Mouse (Mus musculus): ENCODE data around the gene Arhgef12. TPM values are rescaled to one million over a fixed set of nuclear protein-coding genes. Genes with fewer than 3 reads are reported as not detected.

The Arhgef12 gene
- polyA plus RNA-seq, 1 experiment, result 6.4 TPM

- no peak for TF ChIP-seq GATA1 (IDR thresholded peaks at IDR 0.05; ENCODE audit: low read length)
These were observed 163.9 kb downstream of the Arhgef12 start for GRCm38 (mm10) chr9:42943057-42943529.

GRCm38 (mm10) chr9:42942148-42942547 lies 164.9 kb downstream of the Arhgef12 start:
- no peak for TF ChIP-seq GATA1 (IDR thresholded peaks at IDR 0.05; ENCODE audit: low read length)

DNA sequence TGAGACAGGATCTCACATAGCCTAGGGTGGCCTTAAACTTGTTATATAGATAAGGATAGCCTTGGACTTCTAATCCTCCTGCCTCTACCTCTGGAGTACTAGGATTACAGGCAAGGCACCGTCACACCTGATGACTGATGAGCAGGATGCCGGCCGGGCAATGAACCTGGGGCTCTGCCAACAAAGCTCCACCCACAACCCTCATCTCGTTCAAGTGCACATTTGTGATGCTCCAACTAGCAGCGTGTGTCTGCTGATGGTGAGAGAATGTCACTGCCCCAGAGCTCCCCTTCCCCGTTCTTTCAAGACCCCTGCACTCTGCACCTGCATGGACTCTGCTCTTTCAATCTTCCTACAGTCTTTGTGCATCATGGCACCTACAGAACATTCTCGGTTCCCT lies 174.9 kb downstream of the Arhgef12 start:
- no peak for TF ChIP-seq GATA1 (IDR thresholded peaks at IDR 0.05; ENCODE audit: low read length)

DNA sequence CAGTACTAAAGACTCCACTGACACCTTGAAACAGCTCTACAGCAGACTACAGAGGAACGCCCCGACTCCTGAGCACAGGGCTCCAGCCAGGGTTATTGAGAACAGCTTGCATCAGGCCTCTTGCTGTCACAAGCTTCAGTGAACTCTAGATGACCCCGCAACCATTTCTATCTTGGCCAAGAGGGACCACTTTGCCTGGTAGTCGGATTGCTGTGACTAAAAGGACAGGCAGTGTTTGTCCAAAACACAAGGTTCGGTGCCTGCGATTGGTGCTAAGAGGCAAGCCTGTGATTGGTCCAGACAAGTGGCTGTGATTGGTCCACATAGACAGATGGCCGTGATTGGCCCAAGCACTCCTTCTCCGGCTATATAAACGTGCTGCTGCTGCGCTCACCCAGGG lies 179.5 kb downstream of the Arhgef12 start:
- no peak for TF ChIP-seq GATA1 (IDR thresholded peaks at IDR 0.05; ENCODE audit: low read length)

DNA sequence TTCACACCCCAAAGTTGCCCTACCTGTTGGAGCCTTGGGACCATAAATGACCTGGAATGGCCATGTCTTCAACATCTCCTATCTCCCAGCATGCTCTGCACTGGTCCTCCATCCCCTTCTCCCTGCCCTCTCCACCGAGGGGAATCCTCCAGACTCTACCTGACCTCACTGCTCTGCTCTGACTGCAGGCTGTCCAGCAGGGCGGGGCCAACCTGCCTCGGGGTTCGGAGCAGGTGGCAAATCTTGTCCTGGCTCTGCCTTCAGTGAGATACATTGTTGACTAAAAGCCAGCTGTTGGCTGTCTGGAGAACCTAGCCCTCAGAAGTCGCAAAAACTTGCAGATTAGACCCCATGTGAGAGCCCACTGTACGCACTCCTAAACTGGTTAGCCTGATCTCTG lies 180.5 kb downstream of the Arhgef12 start:
- no peak for TF ChIP-seq GATA1 (IDR thresholded peaks at IDR 0.05; ENCODE audit: low read length)

DNA sequence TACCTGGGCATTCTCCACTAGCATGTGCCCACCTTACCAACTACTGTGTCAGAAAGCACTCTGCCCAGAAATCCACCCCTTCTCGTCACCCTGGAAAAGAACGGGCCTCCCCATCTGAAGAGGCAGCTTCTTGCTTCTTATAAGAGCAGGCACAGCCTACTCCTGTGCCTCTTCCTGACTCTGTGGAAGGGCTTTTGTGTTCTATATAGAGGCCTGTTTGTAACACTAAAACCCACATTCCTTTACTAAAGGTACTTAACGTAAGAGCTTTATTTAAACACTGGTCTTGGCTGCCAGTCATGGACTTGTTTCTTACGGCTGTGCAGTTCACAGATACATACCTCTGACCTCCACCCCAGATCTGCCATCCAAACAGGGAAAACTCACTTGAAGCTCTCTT lies 185.2 kb downstream of the Arhgef12 start:
- no peak for TF ChIP-seq GATA1 (IDR thresholded peaks at IDR 0.05; ENCODE audit: low read length)

GRCm38 (mm10) chr9:42920190-42920589 lies 186.8 kb downstream of the Arhgef12 start:
- TF ChIP-seq GATA1 (IDR thresholded peaks at IDR 0.05; ENCODE audit: low read length), result no peak

GRCm38 (mm10) chr9:42917911-42918310 lies 189.1 kb downstream of the Arhgef12 start:
- no peak for TF ChIP-seq GATA1 (IDR thresholded peaks at IDR 0.05; ENCODE audit: low read length)

Other genes with a start within 250 kb of the Arhgef12 start
- not detected in 2 replicates for gene Grik4, start 162.7 kb downstream of the Arhgef12 start, polyA plus RNA-seq (2012)
- gene Tmem136, start 9.3 kb upstream of the Arhgef12 start, polyA plus RNA-seq (2012), result 0.53 and 0.72 TPM in 2 replicates
- gene Pou2f3, start 103.1 kb upstream of the Arhgef12 start, polyA plus RNA-seq (2012), result not detected in 2 replicates
- 28.9 and 33.5 TPM in 2 replicates for gene Oaf, start 132.7 kb upstream of the Arhgef12 start, polyA plus RNA-seq (2012)
- gene Trim29, start 203.6 kb upstream of the Arhgef12 start, polyA plus RNA-seq (2012), result not detected in 2 replicates

Data from G1E-ER4 (cell line).